Mouse (Mus musculus) megakaryocyte, embryonic 14.5 days (primary cell): Measurements from ENCODE around the gene Ddx52. TPM values are rescaled to one million over a fixed set of nuclear protein-coding genes. Genes with fewer than 3 reads are reported as not detected.

ENCODE experiments used
- H3K27me3 ChIP-seq: replicated peaks from 2 replicates; pipeline ENCODE3; 2012; ENCODE audit warnings: inconsistent platforms
- H3K36me3 ChIP-seq: replicated peaks from 2 replicates; pipeline ENCODE3; 2012; ENCODE audit warnings: low read length, inconsistent platforms, mixed read lengths
- H3K4me1 ChIP-seq: 2 replicates; pipeline ENCODE4 v1.6.1; 2012; ENCODE audit warnings: inconsistent platforms
- H3K4me3 ChIP-seq: replicated peaks from 2 replicates; pipeline ENCODE3; 2012; ENCODE audit warnings: moderate library complexity, mild to moderate bottlenecking, inconsistent platforms
- H3K9me3 ChIP-seq: 2 replicates; pipeline ENCODE4 v1.6.1; 2012; ENCODE audit warnings: inconsistent platforms
- FLI1 ChIP-seq: IDR thresholded peaks from 2 replicates; pipeline ENCODE4 v1.6.1; 2012; ENCODE audit warnings: low read length, inconsistent platforms, mixed read lengths
- GATA1 ChIP-seq: IDR thresholded peaks from 3 replicates; pipeline ENCODE4 v1.6.1; 2012; ENCODE audit warnings: mixed read lengths, low read length, inconsistent platforms, borderline replicate concordance
- polyA plus RNA-seq: library from polyadenylated mRNA; stranded (reverse); fragments of >175 nt; gene quantifications from 2 replicates; pipeline ENCODE4 v1.2.3, GENCODE M21; 2012; ENCODE audit warnings: low replicate concordance; ENCODE audit not compliant: insufficient read depth

Ddx52 gene
- polyA plus RNA-seq, 1 experiment: 0.81 TPM

DNA sequence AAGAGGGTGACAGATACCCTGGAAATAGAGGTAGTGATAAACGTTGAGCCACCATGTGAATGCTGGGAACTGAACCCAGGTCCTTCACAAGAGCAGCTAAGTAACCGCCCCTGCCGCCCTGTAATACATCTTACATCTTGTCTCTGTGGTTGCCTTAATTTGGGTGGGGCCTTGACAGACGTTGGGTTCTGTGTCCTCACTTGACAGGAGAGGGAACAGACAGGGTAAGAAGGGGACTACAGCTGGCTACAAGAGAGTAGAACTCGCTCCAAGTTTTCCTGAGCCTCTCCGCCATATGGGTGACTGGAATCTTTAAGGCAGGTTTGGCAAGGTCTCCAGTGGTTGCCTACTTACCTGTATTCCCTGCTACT is 26.3 kb downstream of the Ddx52 start:
- TF ChIP-seq FLI1: no peak
- no peak for TF ChIP-seq GATA1
- Histone ChIP-seq H3K9me3 (no peaks in the 10 kb centered on the region), H3K4me3 (no peak overlapping the region), H3K4me1 (peaks cover 50% of the 10 kb centered on the region), H3K27me3 (no peaks in the 10 kb centered on the region), H3K36me3 (peaks cover 45% of the 10 kb centered on the region)

DNA sequence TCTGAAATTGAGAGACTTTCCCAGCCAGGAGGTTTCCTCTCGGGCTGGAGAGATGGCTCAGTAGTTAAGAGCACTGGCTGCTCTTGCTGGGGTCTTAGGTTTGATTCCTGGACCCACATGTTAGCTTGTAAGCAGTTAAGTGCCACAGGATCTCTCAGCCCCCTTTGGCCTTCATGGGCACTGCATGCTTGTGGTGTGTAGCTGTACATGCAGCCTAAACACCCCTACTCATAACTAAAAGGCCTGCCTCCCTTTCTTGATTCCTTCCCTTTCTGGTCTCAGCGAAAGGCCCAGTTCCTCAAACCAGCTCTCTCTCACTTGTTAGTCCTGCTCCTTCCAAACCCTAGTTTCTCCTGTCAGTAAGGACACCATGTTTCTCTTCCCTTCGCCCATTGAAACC is 27.2 kb downstream of the Ddx52 start:
- H3K36me3 ChIP-seq: peaks cover 50% of the 10 kb centered on the region

DNA sequence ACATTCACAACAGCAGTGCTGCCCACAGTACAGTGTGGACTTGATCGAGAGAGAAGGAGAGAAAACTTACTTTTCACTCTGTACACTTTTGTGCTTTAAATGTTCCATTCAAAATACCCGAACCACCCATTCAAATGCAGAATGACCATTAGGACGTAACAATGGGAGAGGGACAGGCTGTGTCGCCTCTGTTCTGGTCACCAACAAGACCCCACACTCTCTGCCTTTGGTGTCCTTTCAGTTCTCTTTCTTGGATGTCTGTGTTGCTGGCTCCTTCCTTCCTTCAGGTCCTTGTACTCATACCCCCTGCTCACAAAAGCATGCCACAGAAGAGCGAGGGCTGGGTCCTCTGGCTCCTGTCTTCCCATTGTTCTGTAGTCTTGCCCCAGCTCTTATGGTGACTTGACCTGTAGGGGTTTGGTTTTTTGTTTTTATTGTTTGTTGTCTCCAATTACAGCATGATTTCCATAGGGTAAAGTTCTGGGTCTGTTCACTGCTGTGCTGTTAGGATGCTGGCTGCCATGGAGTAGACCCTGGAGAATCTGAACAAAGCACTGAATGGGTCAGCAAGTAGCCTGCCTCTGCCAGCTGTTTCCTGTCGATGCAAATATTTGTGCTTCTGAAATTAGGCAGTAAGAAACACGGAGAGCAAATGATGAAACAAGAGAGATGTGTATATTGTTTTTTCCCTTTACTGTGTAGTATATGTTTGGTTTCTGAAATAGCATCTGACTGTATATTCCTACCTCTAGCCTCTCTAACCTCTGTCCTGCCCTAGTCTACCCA is 32.9 kb downstream of the Ddx52 start:
- no peaks in the 10 kb centered on the region for H3K27me3 ChIP-seq
- peaks cover 94% of the 10 kb centered on the region for H3K36me3 ChIP-seq
- TF ChIP-seq FLI1 (no peak), GATA1 (no peak)
- no peaks in the 10 kb centered on the region for H3K9me3 ChIP-seq
- H3K4me1 ChIP-seq: peaks cover 21% of the 10 kb centered on the region
- H3K4me3 ChIP-seq: no peak overlapping the region

More for the DNA sequence above, 27.2 kb downstream of the Ddx52 start:
- H3K9me3 ChIP-seq: no peaks in the 10 kb centered on the region
- TF ChIP-seq FLI1 (no peak), GATA1 (no peak)
- H3K4me3 ChIP-seq: no peak overlapping the region
- peaks cover 46% of the 10 kb centered on the region for H3K4me1 ChIP-seq
- no peaks in the 10 kb centered on the region for H3K27me3 ChIP-seq

DNA sequence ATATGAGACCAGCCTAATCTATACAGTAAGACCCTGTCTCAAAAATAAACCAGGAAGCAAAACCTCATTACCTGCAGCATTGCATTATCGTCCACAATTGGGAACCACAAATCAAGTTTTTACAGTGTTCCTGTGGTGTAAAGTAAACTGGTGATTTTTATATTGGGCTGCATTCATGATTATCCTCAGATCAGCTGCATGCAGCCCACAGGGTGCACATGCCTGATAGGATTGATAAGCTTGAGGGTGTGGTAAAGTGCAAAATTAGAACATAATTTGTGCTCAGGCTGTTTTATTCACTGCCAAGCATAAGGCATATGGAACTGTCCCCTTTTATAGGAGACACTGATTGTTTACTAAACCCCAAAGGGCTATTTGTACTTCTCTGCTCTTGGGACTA is 33.6 kb downstream of the Ddx52 start:
- H3K4me1 ChIP-seq: peaks cover 29% of the 10 kb centered on the region
- no peaks in the 10 kb centered on the region for H3K9me3 ChIP-seq
- TF ChIP-seq GATA1 (no peak), FLI1 (no peak)
- H3K4me3 ChIP-seq: no peak overlapping the region
- H3K27me3 ChIP-seq: no peaks in the 10 kb centered on the region
- H3K36me3 ChIP-seq: peaks cover 95% of the 10 kb centered on the region

DNA sequence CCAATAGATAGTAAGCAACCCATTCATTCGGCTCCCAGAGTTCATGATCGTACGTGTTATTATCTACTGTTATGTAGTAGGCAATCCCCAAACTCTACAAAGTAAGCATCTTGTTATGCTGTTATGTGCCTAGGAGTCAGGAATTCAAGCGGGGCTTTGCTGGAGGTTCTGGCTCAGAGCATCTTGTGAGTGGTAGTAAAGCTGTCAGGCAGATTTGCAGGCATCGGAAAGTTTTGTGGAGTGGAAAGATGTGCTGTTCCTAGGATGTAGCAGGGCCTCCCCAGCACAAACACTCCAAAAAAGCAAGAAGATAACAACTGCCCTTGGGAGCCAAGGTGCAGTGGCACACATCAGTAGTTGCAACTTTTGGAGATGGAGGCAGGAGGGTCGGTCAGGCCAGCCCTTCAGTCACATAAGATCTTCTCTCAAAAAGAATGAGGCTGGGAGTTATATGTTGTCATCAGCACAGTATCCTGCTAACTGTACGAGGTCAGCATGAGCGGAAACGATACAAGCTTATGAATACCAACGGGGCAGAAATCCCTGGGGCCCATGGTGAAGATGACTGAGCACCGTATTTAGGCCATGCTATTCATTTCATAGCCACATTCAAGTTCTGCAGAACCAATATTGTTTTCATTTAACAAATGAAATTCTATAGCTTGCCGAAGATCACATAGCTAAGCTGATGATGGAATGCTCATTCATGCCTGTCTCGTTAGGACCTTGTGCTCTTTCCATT is 34.5 kb downstream of the Ddx52 start:
- H3K27me3 ChIP-seq: no peaks in the 10 kb centered on the region
- H3K9me3 ChIP-seq: no peaks in the 10 kb centered on the region
- TF ChIP-seq GATA1 (no peak), FLI1 (no peak)
- H3K4me1 ChIP-seq: peaks cover 34% of the 10 kb centered on the region
- no peak overlapping the region for H3K4me3 ChIP-seq
- peaks cover 97% of the 10 kb centered on the region for H3K36me3 ChIP-seq

DNA sequence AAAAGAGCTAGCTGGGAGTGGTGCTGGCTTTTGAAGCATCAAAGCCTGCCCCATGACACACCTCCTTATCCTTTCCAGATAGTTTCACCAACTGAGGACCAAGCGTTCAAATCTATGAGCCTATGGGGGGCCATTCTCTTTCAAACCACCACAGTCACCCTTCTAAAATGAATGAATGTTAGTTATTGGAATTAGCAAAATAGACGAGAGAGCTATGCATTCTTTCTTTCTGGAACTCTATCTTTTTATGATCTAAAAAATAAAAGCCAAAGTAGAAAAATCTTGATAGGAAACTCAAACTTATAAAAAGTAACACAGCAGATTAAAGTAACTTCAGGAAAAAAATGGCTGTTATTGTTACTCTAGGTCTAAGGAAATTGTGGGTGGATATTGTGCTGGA is 35.9 kb downstream of the Ddx52 start:
- TF ChIP-seq GATA1 (no peak), FLI1 (no peak)
- Histone ChIP-seq H3K27me3 (no peaks in the 10 kb centered on the region), H3K4me1 (peaks cover 33% of the 10 kb centered on the region), H3K4me3 (no peak overlapping the region), H3K36me3 (peaks cover 96% of the 10 kb centered on the region), H3K9me3 (no peaks in the 10 kb centered on the region)

DNA sequence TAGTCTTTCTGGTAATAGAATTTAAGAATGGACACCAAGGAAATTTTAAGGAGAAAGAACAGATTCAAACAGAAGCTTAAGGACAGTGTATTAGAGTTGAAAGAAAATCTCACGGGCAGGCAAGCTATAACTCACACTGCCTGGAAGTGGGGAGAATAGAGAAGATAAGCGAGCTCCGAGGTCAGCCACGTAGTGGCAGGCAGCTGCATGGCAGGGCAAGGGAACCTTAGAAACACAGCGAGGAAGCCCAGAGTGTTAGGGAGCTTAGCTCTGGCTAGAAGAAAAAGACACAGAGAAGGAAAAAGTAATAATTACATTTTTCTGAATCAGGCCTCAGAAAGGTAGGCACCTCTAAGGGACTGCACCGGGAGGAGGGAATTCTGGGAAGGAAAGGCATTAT is 38.1 kb downstream of the Ddx52 start:
- Histone ChIP-seq H3K36me3 (peaks cover 96% of the 10 kb centered on the region), H3K4me3 (no peak overlapping the region), H3K4me1 (peaks cover 25% of the 10 kb centered on the region), H3K9me3 (no peaks in the 10 kb centered on the region), H3K27me3 (no peaks in the 10 kb centered on the region)
- TF ChIP-seq FLI1 (no peak), GATA1 (no peak)

DNA sequence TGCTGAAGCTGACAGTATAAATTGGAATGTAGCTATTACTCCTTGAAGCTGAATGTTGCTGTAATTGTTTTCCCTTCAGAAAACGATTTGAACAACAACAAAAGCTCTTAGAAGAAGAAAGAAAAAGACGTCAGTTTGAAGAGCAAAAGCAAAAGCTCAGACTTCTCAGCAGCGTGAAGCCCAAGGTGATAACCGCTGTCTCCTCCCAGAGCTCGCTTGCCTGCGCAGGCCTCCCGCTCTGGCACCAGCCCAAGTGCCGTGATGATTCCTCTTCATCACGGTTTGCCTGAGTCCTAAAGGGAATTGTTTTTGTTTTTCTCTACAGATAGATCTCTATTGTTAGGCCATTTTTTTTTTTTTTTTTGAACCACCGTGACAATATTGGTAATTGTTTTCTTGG is 39.5 kb downstream of the Ddx52 start:
- Histone ChIP-seq H3K36me3 (peaks cover 96% of the 10 kb centered on the region), H3K9me3 (no peaks in the 10 kb centered on the region), H3K4me3 (no peak overlapping the region), H3K4me1 (peaks cover 21% of the 10 kb centered on the region), H3K27me3 (no peaks in the 10 kb centered on the region)
- no peak for TF ChIP-seq GATA1

DNA sequence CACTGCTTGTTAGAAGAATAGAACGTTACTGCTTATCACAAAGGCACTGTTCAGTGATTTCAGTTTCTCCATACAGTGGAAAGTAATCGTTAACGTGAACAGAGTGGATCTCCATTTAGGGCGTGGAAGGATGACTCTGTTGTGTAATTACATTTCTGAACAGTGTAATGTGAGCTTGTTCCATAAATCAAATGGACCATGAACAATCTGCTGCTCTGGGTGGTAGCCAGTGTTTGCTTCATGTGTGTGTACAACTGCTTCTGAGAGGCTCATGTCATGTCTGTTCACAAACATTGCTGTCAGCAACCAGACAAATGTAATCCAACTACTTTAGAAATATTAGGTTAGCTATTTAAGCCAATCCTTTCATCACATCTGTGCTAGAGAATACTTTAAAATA is 49.8 kb downstream of the Ddx52 start:
- Histone ChIP-seq H3K4me1 (no peaks in the 10 kb centered on the region), H3K27me3 (no peaks in the 10 kb centered on the region), H3K9me3 (no peaks in the 10 kb centered on the region), H3K4me3 (no peak overlapping the region), H3K36me3 (peaks cover 97% of the 10 kb centered on the region)
- TF ChIP-seq FLI1 (no peak), GATA1 (no peak)

DNA sequence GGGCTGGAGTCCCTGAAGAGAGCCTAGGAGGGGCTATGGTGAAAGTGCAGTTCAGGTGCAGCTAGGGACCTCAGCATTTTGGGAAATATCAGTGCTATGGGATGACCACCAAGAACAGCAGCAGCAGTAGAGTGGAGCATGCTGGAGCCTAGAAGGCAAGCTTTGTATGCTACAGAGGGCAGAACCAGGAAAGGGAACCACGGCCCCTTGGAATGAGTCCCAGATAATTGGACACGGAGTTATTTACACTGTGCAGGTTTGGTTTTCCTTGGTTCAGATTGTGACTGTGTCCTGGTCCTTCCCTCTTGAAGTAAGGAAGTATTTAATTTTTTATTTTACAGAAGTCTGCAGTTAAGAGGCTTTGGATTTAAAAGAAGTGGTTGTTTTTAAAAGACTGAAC is 51.6 kb downstream of the Ddx52 start:
- H3K4me1 ChIP-seq: no peaks in the 10 kb centered on the region
- no peaks in the 10 kb centered on the region for H3K27me3 ChIP-seq
- no peak overlapping the region for H3K4me3 ChIP-seq
- peaks cover 97% of the 10 kb centered on the region for H3K36me3 ChIP-seq
- H3K9me3 ChIP-seq: no peaks in the 10 kb centered on the region
- TF ChIP-seq GATA1: no peak
- TF ChIP-seq FLI1: no peak
